Mouse (Mus musculus) neural tube, embryonic 12.5 days (tissue): Measurements from ENCODE around the gene Abhd10. TPM values are rescaled to one million over a fixed set of nuclear protein-coding genes. Genes with fewer than 3 reads are reported as not detected.

Experiments
- ATAC-seq: fragments of 200-750 bp; cut with Nextera tagmentation; 2 replicates; pipeline ENCODE4 v1.8.0; 2017; ENCODE audit warnings: low read depth, mild to moderate bottlenecking, moderate TSS enrichment, moderate library complexity; ENCODE audit not compliant: low FRiP score
- H3K27ac ChIP-seq: fragments of 300-500 bp; sonication (generic); 2 replicates; pipeline ENCODE4 v1.5.1; 2016
- H3K27me3 ChIP-seq: fragments of 300-500 bp; sonication (generic); replicated peaks from 2 replicates; pipeline ENCODE4 v1.6.1; 2016; ENCODE audit warnings: mild to moderate bottlenecking
- H3K36me3 ChIP-seq: fragments of 300-500 bp; sonication (generic); 2 replicates; pipeline ENCODE4 v1.6.1; 2016; ENCODE audit warnings: mild to moderate bottlenecking
- H3K4me1 ChIP-seq: fragments of 300-500 bp; sonication (generic); 2 replicates; pipeline ENCODE4 v1.6.1; 2016
- H3K4me2 ChIP-seq: fragments of 300-500 bp; sonication (generic); replicated peaks from 2 replicates; pipeline ENCODE4 v1.6.1; 2016; ENCODE audit warnings: mild to moderate bottlenecking
- H3K4me3 ChIP-seq: fragments of 300-500 bp; sonication (generic); 2 replicates; pipeline ENCODE4 v1.5.1; 2016
- H3K9ac ChIP-seq: fragments of 300-500 bp; sonication (generic); 2 replicates; pipeline ENCODE4 v1.6.1; 2016; ENCODE audit warnings: mild to moderate bottlenecking
- H3K9me3 ChIP-seq: fragments of 300-500 bp; sonication (generic); 2 replicates; pipeline ENCODE4 v1.6.1; 2016; ENCODE audit warnings: mild to moderate bottlenecking
- WGBS: fragments of 180-500 bp; shearing (Covaris S2); methylation state at CpG from one replicate; pipeline ENCODE4 v1.1.7; 2016; 5-methylcytosine and 5-hydroxymethylcytosine counted together
- polyA plus RNA-seq: library from polyadenylated mRNA; unstranded; fragments of >200 nt; fragmentation: Nextera tagmentation; extraction: Ambion mirVana; gene quantifications from 2 replicates; pipeline ENCODE4 v1.2.1, GENCODE M21; 2016

Abhd10 gene
- 47.0 and 47.4 TPM in 2 replicates for polyA plus RNA-seq

GRCm38 (mm10) chr16:45742615-45743476 lies at the start of gene Abhd10:
TSS of gene Abhd10 (minus strand) at chr16:45742955.
- H3K4me1 ChIP-seq = peaks cover 8% of the 10 kb centered on the region
- H3K36me3 ChIP-seq = no peaks in the 10 kb centered on the region
- H3K27ac ChIP-seq = peak within 1 kb of the TSS; percentile 85
- WGBS = 2% methylated on average over 51 of the region's 51 CpGs
- ATAC-seq = peak; percentile 97
- H3K9ac ChIP-seq = peak within 1 kb of the TSS; percentile 84
- H3K9me3 ChIP-seq = no peaks in the 10 kb centered on the region
- no peaks in the 10 kb centered on the region for H3K27me3 ChIP-seq
- H3K4me3 ChIP-seq = peak within 1 kb of the TSS; percentile 77
- peak within 1 kb of the TSS; percentile 62 for H3K4me2 ChIP-seq

- H3K36me3 ChIP-seq = peaks cover 5% of the 10 kb centered on the region; the same call in 1 of the 2 replicates
- H3K4me1 ChIP-seq = no peaks in the 10 kb centered on the region
- no peak overlapping the region for H3K4me3 ChIP-seq
- H3K4me2 ChIP-seq = no peak overlapping the region
- 67% methylated on average over 5 of the region's 5 CpGs for WGBS
- H3K27ac ChIP-seq = no peak overlapping the region
- no peak for ATAC-seq
- no peak overlapping the region for H3K9ac ChIP-seq
- no peaks in the 10 kb centered on the region for H3K27me3 ChIP-seq
- no peaks in the 10 kb centered on the region for H3K9me3 ChIP-seq
Measured at GRCm38 (mm10) chr16:45791286-45791685, 48.5 kb upstream of the Abhd10 start.

GRCm38 (mm10) chr16:45789311-45789710 lies 46.6 kb upstream of the Abhd10 start:
- no peak for ATAC-seq
- H3K9me3 ChIP-seq = no peaks in the 10 kb centered on the region
- no peak overlapping the region for H3K4me3 ChIP-seq
- H3K9ac ChIP-seq = no peak overlapping the region
- H3K4me1 ChIP-seq = no peaks in the 10 kb centered on the region
- no peaks in the 10 kb centered on the region for H3K27me3 ChIP-seq
- 82% methylated on average over 2 of the region's 2 CpGs for WGBS
- H3K36me3 ChIP-seq = peaks cover 5% of the 10 kb centered on the region; the same call in 1 of the 2 replicates
- H3K27ac ChIP-seq = no peak overlapping the region
- H3K4me2 ChIP-seq = no peak overlapping the region

- Histone ChIP-seq H3K4me2 (no peak overlapping the region), H3K9me3 (no peaks in the 10 kb centered on the region), H3K4me1 (no peaks in the 10 kb centered on the region), H3K4me3 (no peak overlapping the region), H3K9ac (no peak overlapping the region), H3K36me3 (no peaks in the 10 kb centered on the region), H3K27ac (no peak overlapping the region), H3K27me3 (no peaks in the 10 kb centered on the region)
- WGBS = 89% methylated on average over 6 of the region's 6 CpGs
- ATAC-seq = no peak
Measured at GRCm38 (mm10) chr16:45787650-45788049, 44.9 kb upstream of the Abhd10 start.

- Histone ChIP-seq H3K4me2 (no peak overlapping the region), H3K4me3 (no peak overlapping the region), H3K27me3 (no peaks in the 10 kb centered on the region), H3K9me3 (no peaks in the 10 kb centered on the region), H3K27ac (no peak overlapping the region), H3K4me1 (no peaks in the 10 kb centered on the region), H3K9ac (no peak overlapping the region), H3K36me3 (no peaks in the 10 kb centered on the region)
- 46% methylated on average over 8 of the region's 8 CpGs for WGBS
- ATAC-seq = no peak
Measured at GRCm38 (mm10) chr16:45786639-45787038, 43.9 kb upstream of the Abhd10 start.

- WGBS = 76% methylated on average over 6 of the region's 6 CpGs
- peaks cover 21% of the 10 kb centered on the region for H3K36me3 ChIP-seq
Measured at GRCm38 (mm10) chr16:45780001-45780400, 37.2 kb upstream of the Abhd10 start.

GRCm38 (mm10) chr16:45774813-45775212 lies 32.1 kb upstream of the Abhd10 start:
- Histone ChIP-seq H3K27ac (no peak overlapping the region), H3K4me1 (no peaks in the 10 kb centered on the region), H3K36me3 (peaks cover 12% of the 10 kb centered on the region), H3K27me3 (no peaks in the 10 kb centered on the region), H3K4me2 (no peak overlapping the region), H3K4me3 (no peak overlapping the region), H3K9me3 (no peaks in the 10 kb centered on the region), H3K9ac (no peak overlapping the region)
- no peak for ATAC-seq
- 80% methylated on average over 5 of the region's 5 CpGs for WGBS

More at GRCm38 (mm10) chr16:45780001-45780400, 37.2 kb upstream of the Abhd10 start:
- Histone ChIP-seq H3K9me3 (no peaks in the 10 kb centered on the region), H3K4me2 (no peak overlapping the region), H3K27me3 (no peaks in the 10 kb centered on the region), H3K9ac (no peak overlapping the region), H3K4me1 (no peaks in the 10 kb centered on the region), H3K27ac (no peak overlapping the region), H3K4me3 (no peak overlapping the region)
- ATAC-seq = no peak

GRCm38 (mm10) chr16:45770914-45771313 lies 28.2 kb upstream of the Abhd10 start:
- no peaks in the 10 kb centered on the region for H3K9me3 ChIP-seq
- ATAC-seq = no peak

GRCm38 (mm10) chr16:45767853-45768640 lies 25.3 kb upstream of the Abhd10 start:
- H3K4me1 ChIP-seq = peaks cover 7% of the 10 kb centered on the region; the same call in 1 of the 2 replicates
- H3K27ac ChIP-seq = no peak overlapping the region
- ATAC-seq = 0 out of 2 replicates have a peak, but pooled peaks have one; percentile 48

More at GRCm38 (mm10) chr16:45770914-45771313, 28.2 kb upstream of the Abhd10 start:
- 95% methylated on average over 6 of the region's 6 CpGs for WGBS
- Histone ChIP-seq H3K27me3 (no peaks in the 10 kb centered on the region), H3K4me1 (peaks cover 7% of the 10 kb centered on the region; the same call in 1 of the 2 replicates), H3K9ac (no peak overlapping the region), H3K27ac (no peak overlapping the region), H3K4me3 (no peak overlapping the region), H3K36me3 (peaks cover 3% of the 10 kb centered on the region; the same call in 1 of the 2 replicates), H3K4me2 (no peak overlapping the region)

GRCm38 (mm10) chr16:45767434-45767833 lies 24.7 kb upstream of the Abhd10 start:
- Histone ChIP-seq H3K27me3 (no peaks in the 10 kb centered on the region), H3K36me3 (peaks cover 3% of the 10 kb centered on the region; the same call in 1 of the 2 replicates), H3K4me2 (no peak overlapping the region), H3K4me1 (peaks cover 7% of the 10 kb centered on the region; the same call in 1 of the 2 replicates), H3K9me3 (no peaks in the 10 kb centered on the region), H3K9ac (no peak overlapping the region), H3K27ac (no peak overlapping the region), H3K4me3 (no peak overlapping the region)
- 44% methylated on average over 4 of the region's 4 CpGs for WGBS
- ATAC-seq = peak; percentile 63

More at GRCm38 (mm10) chr16:45767853-45768640, 25.3 kb upstream of the Abhd10 start:
- Histone ChIP-seq H3K27me3 (no peaks in the 10 kb centered on the region), H3K4me3 (no peak overlapping the region), H3K4me2 (no peak overlapping the region), H3K36me3 (peaks cover 3% of the 10 kb centered on the region; the same call in 1 of the 2 replicates), H3K9me3 (no peaks in the 10 kb centered on the region), H3K9ac (no peak overlapping the region)
- 68% methylated on average over 10 of the region's 10 CpGs for WGBS

- no peak overlapping the region for H3K9ac ChIP-seq
- H3K4me1 ChIP-seq = peaks cover 7% of the 10 kb centered on the region; the same call in 1 of the 2 replicates
- no peaks in the 10 kb centered on the region for H3K9me3 ChIP-seq
- H3K4me3 ChIP-seq = no peak overlapping the region
- no peaks in the 10 kb centered on the region for H3K27me3 ChIP-seq
- ATAC-seq = no peak
- 90% methylated on average over 7 of the region's 7 CpGs for WGBS
- H3K36me3 ChIP-seq = peaks cover 2% of the 10 kb centered on the region; the same call in 1 of the 2 replicates
- no peak overlapping the region for H3K4me2 ChIP-seq
- no peak overlapping the region for H3K27ac ChIP-seq
Measured at GRCm38 (mm10) chr16:45765801-45766494, 23.2 kb upstream of the Abhd10 start.
